Mouse (Mus musculus): ENCODE results near the gene Emid1. TPM values are rescaled to one million over a fixed set of nuclear protein-coding genes. Genes with fewer than 3 reads are reported as not detected.

Gene Emid1
- total RNA-seq (2023), result 1 to 10 TPM; 6.2 to 6.5 TPM

DNA sequence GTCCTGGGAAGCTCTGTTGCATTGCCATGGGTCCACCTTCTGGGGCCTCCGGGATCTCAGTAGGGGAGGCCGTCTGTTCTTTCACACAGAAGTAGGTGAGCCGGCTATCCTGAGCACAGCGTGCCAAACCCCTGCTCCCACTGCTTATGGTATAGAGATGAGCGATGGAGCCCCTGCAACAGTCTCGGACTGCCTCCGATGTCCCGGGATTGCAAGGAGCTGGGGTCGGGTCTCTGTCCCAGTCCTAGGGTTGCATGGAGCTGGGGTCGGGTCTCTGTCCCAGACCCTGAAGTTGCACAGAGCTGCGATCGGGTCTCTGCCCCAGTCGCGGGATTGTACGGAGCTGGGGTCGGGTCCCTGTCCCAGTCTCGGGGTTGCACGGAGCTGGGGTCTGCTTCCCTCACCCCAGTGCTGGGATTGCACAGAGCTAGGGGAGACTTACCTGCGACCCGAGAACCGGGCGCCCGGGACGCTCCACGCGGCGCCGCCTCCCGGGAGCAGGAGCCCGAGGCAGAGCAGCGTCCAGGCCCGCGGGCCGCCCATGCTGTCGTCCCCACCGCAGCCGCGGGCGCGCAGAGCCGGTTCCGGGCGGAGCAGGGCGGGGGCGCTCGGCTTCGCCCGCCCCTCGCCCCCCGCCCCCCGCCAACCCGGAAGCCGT is at the start of gene Emid1:
TSS of gene Emid1 (minus strand) at position 578 of the 658 bp plus-strand sequence.

DNA sequence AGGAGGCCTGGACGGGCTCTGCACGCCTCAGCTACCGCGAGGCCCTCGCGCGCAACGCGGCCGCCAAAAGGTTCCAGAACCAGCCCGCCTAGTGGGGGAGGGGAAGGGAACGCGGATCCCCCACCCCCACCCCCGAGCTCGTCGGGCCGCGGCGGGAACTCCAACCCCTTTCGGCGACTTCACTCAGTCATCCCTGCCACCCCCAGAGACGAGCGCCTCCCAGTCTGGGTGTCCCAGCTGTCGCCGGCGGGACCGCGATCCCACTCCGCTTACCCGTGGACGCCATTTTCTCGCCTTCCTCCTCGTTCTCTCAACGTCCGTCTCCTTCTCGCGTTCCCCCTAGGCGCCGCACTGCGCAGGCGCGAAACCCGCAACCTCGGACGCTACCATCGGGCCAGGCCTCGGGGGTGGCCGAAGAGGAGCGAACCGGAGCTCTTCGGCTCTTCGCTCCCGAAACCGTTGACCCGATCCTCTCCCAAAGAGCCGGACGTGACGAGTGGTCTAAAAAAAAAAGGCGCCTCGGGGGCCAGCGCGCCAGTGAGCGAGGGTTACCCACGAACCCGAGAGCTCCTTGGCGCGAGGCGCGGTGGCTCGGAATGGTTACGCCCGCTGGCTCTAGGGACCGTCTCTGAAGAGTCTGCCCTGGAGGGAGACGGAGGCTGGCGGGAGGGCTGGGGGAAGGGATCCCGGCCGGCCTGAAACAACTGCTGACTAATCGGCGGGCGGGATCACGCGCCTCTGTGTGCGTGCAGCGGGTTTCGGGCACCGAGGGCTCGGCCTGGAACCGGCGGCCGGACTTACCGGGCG is 53.1 kb downstream of the Emid1 start, which contains the start of the genes Rhbdd3 and Ewsr1:
TSS of gene Rhbdd3 (plus strand) at position 191 of the 807 bp plus-strand sequence.
TSS of gene Ewsr1 (minus strand) at position 531 of the 807 bp plus-strand sequence.

DNA sequence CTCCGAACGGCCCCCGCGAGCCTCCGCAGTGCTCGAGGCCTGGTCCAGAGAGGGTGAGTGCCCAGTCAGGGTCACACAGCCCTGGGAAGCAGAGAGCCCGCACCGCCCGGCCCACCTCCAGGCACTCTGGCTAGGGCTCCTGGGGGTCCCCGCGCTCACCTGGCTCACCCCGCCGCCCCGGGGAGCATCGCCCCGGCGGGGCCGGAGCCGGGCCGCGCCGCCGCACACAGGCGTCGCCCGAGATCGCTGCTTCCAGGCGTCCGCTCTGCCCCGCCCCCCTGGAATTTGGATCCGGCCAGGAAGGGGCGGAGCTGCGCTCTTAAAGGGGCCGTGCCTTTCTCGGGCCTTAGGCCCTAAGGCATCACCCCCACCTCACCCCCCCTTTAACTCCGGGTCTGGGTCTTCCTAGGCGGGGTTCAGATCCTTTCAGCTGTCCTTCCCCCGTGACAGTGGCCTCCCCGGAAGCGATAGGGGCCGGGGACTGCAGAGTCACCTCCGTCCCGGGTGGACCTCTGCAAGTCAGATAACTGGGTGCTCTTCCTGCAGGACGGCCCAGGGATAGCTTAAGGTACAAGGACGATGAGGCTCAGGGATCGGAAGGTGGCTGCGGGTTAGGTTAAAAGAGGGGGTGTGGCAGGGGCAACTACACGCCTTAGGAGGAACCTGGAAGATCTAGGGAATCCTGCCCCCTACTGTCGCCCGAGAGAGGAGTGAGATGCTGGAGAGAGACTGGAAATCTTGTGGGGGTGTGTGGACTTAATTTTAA is 86.8 kb downstream of the Emid1 start, which contains the start of gene Gas2l1:
TSS of gene Gas2l1 (minus strand) at position 272 of the 766 bp plus-strand sequence.

DNA sequence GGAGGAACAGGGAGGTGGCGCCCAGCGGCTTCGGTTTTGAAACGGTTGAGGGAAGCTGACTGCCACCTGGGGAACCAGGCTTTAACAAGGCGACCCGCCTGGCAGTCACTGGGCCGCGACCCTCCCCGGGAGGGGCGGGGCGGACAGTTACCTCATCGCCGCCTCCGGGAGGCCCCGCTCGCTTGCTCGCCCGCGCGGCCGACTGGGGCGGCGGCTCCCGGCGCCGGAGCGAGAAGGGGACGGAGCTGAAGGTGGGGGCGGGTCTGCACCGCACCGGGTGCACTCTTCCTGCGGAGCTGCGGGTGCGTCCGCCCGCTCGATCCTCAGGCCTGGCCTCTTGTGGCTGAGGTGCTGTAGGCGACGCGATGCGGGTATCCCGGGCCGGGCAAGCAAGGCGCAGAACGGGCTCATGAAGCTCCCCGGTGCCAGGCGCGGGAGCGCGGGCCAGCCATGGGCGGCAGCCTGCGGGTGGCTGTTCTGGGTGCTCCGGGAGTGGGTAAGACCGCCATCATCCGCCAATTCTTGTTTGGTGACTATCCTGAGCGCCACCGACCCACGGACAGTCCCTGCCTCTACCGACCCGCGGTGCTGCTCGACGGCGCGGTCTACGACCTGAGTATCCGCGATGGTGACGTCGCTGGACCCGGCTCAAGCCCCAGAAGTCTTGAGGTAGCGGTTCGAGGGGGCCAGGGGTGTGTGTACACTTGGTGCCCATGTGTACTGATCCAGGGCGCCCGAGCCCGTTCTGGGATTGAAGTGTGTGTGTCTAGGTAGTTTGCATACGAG is 94.0 kb downstream of the Emid1 start, which contains the start of gene Rasl10a:
TSS of gene Rasl10a (plus strand) at position 273 of the 786 bp plus-strand sequence.

Other genes starting within 250 kb of the Emid1 start
- 1 to 10 TPM; 3.3 to 3.5 TPM for gene Nefh, start 204.2 kb downstream of the Emid1 start, total RNA-seq (2023)
- 10 to 100 TPM; 89.9 to 92.1 TPM for gene Ap1b1, start 165.4 kb downstream of the Emid1 start, total RNA-seq (2023)
- not detected for gene Rasl10a, start 94.1 kb downstream of the Emid1 start, total RNA-seq (2023)
- under 1 TPM in 1 of 2 experiments, not detected in 1; 0.53 TPM for gene Gas2l1, start 86.9 kb downstream of the Emid1 start, total RNA-seq (2023)
- gene Rhbdd3, start 53.3 kb downstream of the Emid1 start, total RNA-seq (2023), result 1 to 10 TPM; 4.8 to 6.0 TPM
- 100 to 1,000 TPM; 562 to 608 TPM for gene Ewsr1, start 53.0 kb downstream of the Emid1 start, total RNA-seq (2023)
- gene Kremen1, start 109.3 kb upstream of the Emid1 start, total RNA-seq (2023), result 10 to 100 TPM; 31.7 to 33.4 TPM